Mouse (Mus musculus) heart, embryonic 15.5 days (tissue): Measurements from ENCODE around the gene Pde4d. TPM values are rescaled to one million over a fixed set of nuclear protein-coding genes. Genes with fewer than 3 reads are reported as not detected.

Source experiments
- ATAC-seq: fragments of 200-750 bp; cut with Nextera tagmentation; replicated peaks from 2 replicates; pipeline ENCODE4 v1.8.0; 2017; ENCODE audit warnings: low read depth, moderate TSS enrichment; ENCODE audit not compliant: insufficient number of reproducible peaks, insufficient read depth, low FRiP score
- H3K27ac ChIP-seq: fragments of 300-500 bp; sonication (generic); 2 replicates; pipeline ENCODE4 v1.5.1; 2015; ENCODE audit warnings: mild to moderate bottlenecking, inconsistent platforms
- H3K27me3 ChIP-seq: fragments of 300-500 bp; sonication (generic); 2 replicates; pipeline ENCODE4 v1.6.1; 2015; ENCODE audit warnings: inconsistent platforms
- H3K36me3 ChIP-seq: fragments of 300-500 bp; sonication (generic); 2 replicates; pipeline ENCODE4 v1.6.1; 2015; ENCODE audit warnings: mild to moderate bottlenecking, inconsistent platforms
- H3K4me1 ChIP-seq: fragments of 300-500 bp; sonication (generic); replicated peaks from 2 replicates; pipeline ENCODE4 v1.6.1; 2015; ENCODE audit warnings: inconsistent platforms
- H3K4me2 ChIP-seq: fragments of 300-500 bp; sonication (generic); 2 replicates; pipeline ENCODE4 v1.6.1; 2015; ENCODE audit warnings: inconsistent platforms, mild to moderate bottlenecking, moderate library complexity
- H3K4me3 ChIP-seq: fragments of 300-500 bp; sonication (generic); 2 replicates; pipeline ENCODE4 v1.5.1; 2015; ENCODE audit warnings: mild to moderate bottlenecking, inconsistent platforms
- H3K9ac ChIP-seq: fragments of 300-500 bp; sonication (generic); 2 replicates; pipeline ENCODE4 v1.6.1; 2015; ENCODE audit warnings: mild to moderate bottlenecking, inconsistent platforms
- H3K9me3 ChIP-seq: fragments of 300-500 bp; sonication (generic); replicated peaks from 2 replicates; pipeline ENCODE4 v1.6.1; 2016; ENCODE audit warnings: inconsistent platforms
- WGBS: fragments of 180-500 bp; shearing (Covaris S2); methylation state at CpG from one replicate; pipeline ENCODE4 v1.1.7; 2015; ENCODE audit warnings: mixed read lengths; 5-methylcytosine and 5-hydroxymethylcytosine counted together
- polyA plus RNA-seq: library from polyadenylated mRNA; unstranded; fragments of >200 nt; fragmentation: Nextera tagmentation; extraction: Ambion mirVana; gene quantifications from 2 replicates; pipeline ENCODE4 v1.2.1, GENCODE M21; 2015

Pde4d gene
- polyA plus RNA-seq = 23.8 and 25.7 TPM in 2 replicates

DNA sequence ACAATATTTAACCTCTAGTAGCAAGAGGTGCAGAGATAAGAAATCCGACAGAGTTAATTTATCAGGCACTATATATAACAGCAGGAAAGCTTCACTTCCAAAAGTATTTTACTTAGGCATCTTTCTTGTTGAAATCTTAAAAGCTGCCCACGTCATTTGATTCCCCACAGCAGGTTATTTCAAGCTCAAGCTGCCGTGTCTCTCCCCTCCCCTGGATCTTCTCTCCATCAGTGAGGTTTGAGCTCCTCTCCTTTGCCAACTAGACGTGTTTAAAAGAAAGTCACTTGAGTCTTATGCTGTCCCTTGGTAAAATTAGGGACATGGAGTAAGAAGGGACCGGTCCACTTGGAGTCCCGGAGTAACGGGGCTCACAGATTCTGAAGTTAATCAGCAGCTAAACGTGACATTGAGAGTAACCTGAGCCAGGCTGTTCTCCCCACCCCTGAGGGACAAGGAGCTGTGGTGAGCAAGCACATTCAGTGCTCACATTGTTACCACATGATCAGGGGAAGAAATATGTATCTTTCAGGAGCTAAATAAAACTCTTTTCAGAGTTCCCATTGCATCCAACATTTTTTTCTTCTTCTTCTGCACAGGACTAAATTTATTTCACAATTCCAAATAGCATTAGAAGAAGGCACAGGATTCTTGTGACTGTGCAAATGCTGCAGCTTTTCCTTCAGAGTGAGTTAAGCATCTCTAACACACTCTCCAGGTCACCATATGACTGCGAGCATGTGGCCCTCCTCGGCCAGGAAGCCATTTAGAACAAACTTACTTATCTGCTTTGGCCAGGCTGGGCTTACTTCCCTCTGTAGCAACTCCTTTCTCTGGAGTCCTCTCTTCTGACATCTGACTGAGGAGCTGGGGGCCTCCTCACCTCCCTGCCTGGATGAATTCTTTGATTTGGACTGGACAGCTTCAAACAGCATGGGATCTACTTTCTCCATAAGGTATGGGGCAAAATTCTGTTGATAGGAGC lies at the start of gene Pde4d:
Pde4d (plus strand) TSS at position 833 of the 982 bp plus-strand sequence.
- no peak within 1 kb of the TSS; the same call in 1 of the 2 replicates for H3K9ac ChIP-seq
- no peaks in the 10 kb centered on the region for H3K36me3 ChIP-seq
- peak within 1 kb of the TSS; percentile 46 for H3K4me2 ChIP-seq
- H3K4me1 ChIP-seq = peaks cover 26% of the 10 kb centered on the region
- H3K27me3 ChIP-seq = no peaks in the 10 kb centered on the region
- ATAC-seq = peak; percentile 58; the same call in 1 of the 2 replicates
- peak within 1 kb of the TSS; percentile 82 for H3K27ac ChIP-seq
- H3K9me3 ChIP-seq = no peaks in the 10 kb centered on the region
- peak within 1 kb of the TSS; percentile 8; the same call in 1 of the 2 replicates for H3K4me3 ChIP-seq
- 16% methylated on average over 10 of the region's 10 CpGs for WGBS

DNA sequence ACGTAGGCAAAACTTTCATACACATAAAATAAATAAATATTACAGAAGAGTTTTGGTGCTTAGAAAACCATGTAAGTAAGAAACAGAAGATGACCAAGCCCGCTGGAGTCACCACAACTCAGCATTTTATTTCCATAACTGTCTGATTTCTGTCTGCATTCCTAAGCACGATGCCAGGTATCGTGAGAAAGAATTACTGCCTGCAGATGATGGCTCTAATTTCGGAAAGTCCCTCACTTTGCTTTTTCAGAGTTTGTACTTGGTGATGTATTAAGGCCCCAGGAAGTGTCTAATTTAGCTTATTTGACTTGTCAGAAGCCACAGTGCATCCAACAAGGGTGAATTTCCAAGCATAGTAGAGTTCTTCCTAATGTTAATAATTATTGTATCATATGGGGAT lies 46.6 kb upstream of the Pde4d start:
- no peaks in the 10 kb centered on the region for H3K9me3 ChIP-seq
- 84% methylated on average over 5 of the region's 5 CpGs for WGBS
- no peaks in the 10 kb centered on the region for H3K36me3 ChIP-seq
- no peak overlapping the region for H3K27ac ChIP-seq
- ATAC-seq = no peak
- H3K4me1 ChIP-seq = no peaks in the 10 kb centered on the region
- H3K4me2 ChIP-seq = no peak overlapping the region
- H3K4me3 ChIP-seq = no peak overlapping the region
- H3K9ac ChIP-seq = no peak overlapping the region
- no peaks in the 10 kb centered on the region for H3K27me3 ChIP-seq

GRCm38 (mm10) chr13:108404372-108404771 lies 45.4 kb upstream of the Pde4d start:
- WGBS = 88% methylated on average over 4 of the region's 4 CpGs
- H3K4me3 ChIP-seq = no peak overlapping the region

GRCm38 (mm10) chr13:108415464-108415863 lies 34.3 kb upstream of the Pde4d start:
- no peak for ATAC-seq
- H3K27ac ChIP-seq = no peak overlapping the region
- H3K27me3 ChIP-seq = no peaks in the 10 kb centered on the region
- H3K9ac ChIP-seq = no peak overlapping the region
- 73% methylated on average over 2 of the region's 2 CpGs for WGBS
- H3K4me3 ChIP-seq = no peak overlapping the region
- no peaks in the 10 kb centered on the region for H3K9me3 ChIP-seq
- H3K4me2 ChIP-seq = no peak overlapping the region
- H3K4me1 ChIP-seq = no peaks in the 10 kb centered on the region
- no peaks in the 10 kb centered on the region for H3K36me3 ChIP-seq

More at GRCm38 (mm10) chr13:108404372-108404771, 45.4 kb upstream of the Pde4d start:
- no peaks in the 10 kb centered on the region for H3K9me3 ChIP-seq
- no peaks in the 10 kb centered on the region for H3K27me3 ChIP-seq
- H3K4me2 ChIP-seq = no peak overlapping the region
- ATAC-seq = no peak
- no peaks in the 10 kb centered on the region for H3K36me3 ChIP-seq
- no peak overlapping the region for H3K9ac ChIP-seq
- no peak overlapping the region for H3K27ac ChIP-seq
- H3K4me1 ChIP-seq = no peaks in the 10 kb centered on the region

DNA sequence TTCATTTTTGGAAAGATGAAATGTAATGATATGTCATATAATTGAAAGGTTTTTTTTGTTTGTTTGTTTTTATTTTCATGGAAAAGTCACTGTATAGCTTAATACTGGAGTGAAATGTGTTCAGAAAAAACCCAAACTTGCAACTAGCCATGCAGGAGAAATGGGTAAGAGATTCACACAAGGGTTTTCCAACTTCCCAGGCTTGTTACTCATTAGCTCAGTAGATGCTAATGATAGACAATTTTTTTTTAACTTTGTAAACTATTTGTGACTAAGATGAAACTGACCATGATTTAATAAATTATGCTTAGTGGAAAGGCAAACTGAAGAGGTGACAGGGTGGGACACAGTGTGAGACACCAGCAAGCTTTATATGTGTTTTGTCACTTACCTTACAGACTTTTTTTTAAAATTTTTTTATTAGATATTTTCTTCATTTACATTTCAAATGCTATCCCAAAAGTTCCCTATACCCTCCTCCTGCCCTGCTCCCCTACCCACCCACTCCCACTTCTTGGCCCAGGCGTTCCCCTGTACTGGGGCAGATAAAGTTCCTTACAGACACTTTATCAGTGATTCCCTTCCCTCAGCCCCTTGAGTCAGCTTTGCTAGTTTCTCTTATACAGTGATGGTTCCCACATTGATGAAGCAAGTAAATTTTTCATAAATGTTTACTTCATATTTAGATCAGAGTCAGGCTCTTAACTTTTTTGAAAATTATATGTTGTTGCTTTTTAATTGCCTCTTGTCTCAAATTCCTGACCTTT lies 30.8 kb upstream of the Pde4d start:
- no peak overlapping the region for H3K9ac ChIP-seq
- no peaks in the 10 kb centered on the region for H3K36me3 ChIP-seq

DNA sequence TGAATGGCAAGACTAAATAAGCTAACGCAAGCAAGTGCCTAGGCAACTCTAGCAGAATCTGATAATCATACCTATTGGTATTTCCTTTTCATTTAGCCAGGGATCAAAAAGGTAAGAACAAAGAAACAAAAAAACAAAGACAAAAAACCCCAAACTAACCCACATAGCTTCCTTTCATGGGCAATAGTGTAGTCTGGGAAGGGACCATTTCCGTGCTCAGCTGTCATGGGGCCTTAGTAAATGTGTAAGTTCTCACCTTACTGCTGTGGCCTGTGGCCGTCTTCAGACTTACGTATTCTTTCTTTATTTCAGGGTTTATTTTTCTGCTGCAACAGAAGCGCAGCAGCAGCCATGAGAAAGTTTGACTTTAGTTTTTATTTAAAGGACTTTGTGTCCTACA lies 23.4 kb upstream of the Pde4d start:
- no peak for ATAC-seq
- Histone ChIP-seq H3K9ac (no peak overlapping the region), H3K4me2 (no peak overlapping the region), H3K27me3 (no peaks in the 10 kb centered on the region), H3K4me1 (no peaks in the 10 kb centered on the region), H3K27ac (no peak overlapping the region), H3K4me3 (no peak overlapping the region), H3K9me3 (no peaks in the 10 kb centered on the region), H3K36me3 (no peaks in the 10 kb centered on the region)
- 76% methylated on average over 5 of the region's 5 CpGs for WGBS

More for the DNA sequence above, 30.8 kb upstream of the Pde4d start:
- no peaks in the 10 kb centered on the region for H3K9me3 ChIP-seq
- 47% methylated on average over 1 of the region's 1 CpGs for WGBS
- no peaks in the 10 kb centered on the region for H3K4me1 ChIP-seq
- no peak overlapping the region for H3K27ac ChIP-seq
- ATAC-seq = no peak
- H3K4me3 ChIP-seq = no peak overlapping the region
- no peak overlapping the region for H3K4me2 ChIP-seq
- no peaks in the 10 kb centered on the region for H3K27me3 ChIP-seq

DNA sequence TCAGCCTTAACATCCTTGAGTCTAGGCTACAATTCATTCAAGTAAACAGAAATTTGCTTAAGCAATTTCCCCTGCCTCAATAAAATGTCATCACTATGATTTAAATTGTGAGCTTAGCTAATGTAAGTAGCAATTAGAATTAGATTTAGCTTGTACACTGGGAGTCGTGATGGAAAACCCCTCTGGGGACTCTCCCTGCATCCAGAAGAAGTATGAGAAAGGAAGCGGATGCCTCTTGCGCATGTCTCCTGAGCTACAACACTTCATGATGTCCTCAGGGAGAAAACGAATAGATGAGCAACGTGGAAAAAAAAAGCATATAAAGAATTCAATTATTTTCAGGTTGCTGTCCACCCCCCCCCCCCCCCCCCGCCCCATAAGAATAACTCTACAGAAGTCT lies 20.9 kb upstream of the Pde4d start:
- Histone ChIP-seq H3K4me1 (no peaks in the 10 kb centered on the region), H3K4me2 (no peak overlapping the region), H3K9ac (no peak overlapping the region), H3K36me3 (no peaks in the 10 kb centered on the region), H3K27ac (no peak overlapping the region), H3K9me3 (no peaks in the 10 kb centered on the region), H3K27me3 (no peaks in the 10 kb centered on the region), H3K4me3 (no peak overlapping the region)
- 85% methylated on average over 6 of the region's 6 CpGs for WGBS
- ATAC-seq = no peak

DNA sequence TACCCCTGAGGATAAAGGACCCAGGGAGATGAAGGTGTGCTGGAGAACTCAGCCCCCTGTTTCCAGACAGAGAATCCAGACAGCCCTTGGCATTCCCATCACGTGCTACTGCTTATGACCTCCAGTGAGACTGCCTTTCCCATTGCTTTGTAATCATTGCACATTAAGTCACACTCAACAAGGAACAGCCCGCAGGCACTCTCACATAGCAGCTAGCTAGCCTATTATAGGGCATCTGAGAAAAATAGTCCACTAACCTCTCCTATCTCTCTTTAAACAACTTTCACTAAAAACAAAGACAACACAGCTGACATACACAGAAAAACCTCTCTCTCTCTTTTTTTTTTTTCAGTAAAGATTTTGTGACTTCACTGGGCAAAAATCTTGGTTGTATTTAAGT lies 20.1 kb upstream of the Pde4d start:
- H3K27ac ChIP-seq = no peak overlapping the region
- no peaks in the 10 kb centered on the region for H3K9me3 ChIP-seq
- ATAC-seq = no peak
- 56% methylated on average over 2 of the region's 2 CpGs for WGBS
- no peak overlapping the region for H3K4me3 ChIP-seq
- H3K4me1 ChIP-seq = no peaks in the 10 kb centered on the region
- H3K36me3 ChIP-seq = no peaks in the 10 kb centered on the region
- H3K4me2 ChIP-seq = no peak overlapping the region
- no peaks in the 10 kb centered on the region for H3K27me3 ChIP-seq
- no peak overlapping the region for H3K9ac ChIP-seq

DNA sequence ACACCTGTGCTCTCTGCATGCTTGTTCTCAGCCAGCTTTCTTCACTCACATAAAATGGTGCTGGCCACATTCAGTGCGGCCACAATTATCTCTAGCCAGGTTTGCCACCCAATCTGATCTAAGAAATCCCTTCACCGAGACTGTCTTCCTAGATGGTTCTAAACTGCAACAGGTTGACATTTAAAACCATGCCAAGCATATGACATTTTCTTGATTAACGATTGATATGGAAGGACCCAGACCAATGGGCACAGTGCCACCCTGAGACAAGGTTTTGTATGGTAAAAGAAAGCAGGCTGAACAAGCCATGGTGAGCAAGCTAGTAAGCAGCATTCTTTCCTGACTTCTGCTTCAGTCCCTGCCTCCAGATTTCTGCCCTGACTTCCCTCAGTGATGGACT lies 18.0 kb upstream of the Pde4d start:
- H3K27ac ChIP-seq = no peak overlapping the region
- no peak overlapping the region for H3K4me2 ChIP-seq
- 0 out of 2 replicates have a peak, but pooled peaks cover 2% of the 10 kb centered on the region for H3K4me1 ChIP-seq
- no peak for ATAC-seq
- no peaks in the 10 kb centered on the region for H3K27me3 ChIP-seq
- no peak overlapping the region for H3K9ac ChIP-seq
- 85% methylated on average over 3 of the region's 3 CpGs for WGBS
- no peaks in the 10 kb centered on the region for H3K36me3 ChIP-seq
- no peak overlapping the region for H3K4me3 ChIP-seq
- no peaks in the 10 kb centered on the region for H3K9me3 ChIP-seq

GRCm38 (mm10) chr13:108435687-108436086 lies 14.1 kb upstream of the Pde4d start:
- H3K27me3 ChIP-seq = no peaks in the 10 kb centered on the region
- no peak overlapping the region for H3K27ac ChIP-seq
- no peak overlapping the region for H3K4me3 ChIP-seq
- no peak overlapping the region for H3K9ac ChIP-seq
- peaks cover 11% of the 10 kb centered on the region for H3K4me1 ChIP-seq
- no peak overlapping the region for H3K4me2 ChIP-seq
- ATAC-seq = no peak
- no peaks in the 10 kb centered on the region for H3K9me3 ChIP-seq
- no peaks in the 10 kb centered on the region for H3K36me3 ChIP-seq

DNA sequence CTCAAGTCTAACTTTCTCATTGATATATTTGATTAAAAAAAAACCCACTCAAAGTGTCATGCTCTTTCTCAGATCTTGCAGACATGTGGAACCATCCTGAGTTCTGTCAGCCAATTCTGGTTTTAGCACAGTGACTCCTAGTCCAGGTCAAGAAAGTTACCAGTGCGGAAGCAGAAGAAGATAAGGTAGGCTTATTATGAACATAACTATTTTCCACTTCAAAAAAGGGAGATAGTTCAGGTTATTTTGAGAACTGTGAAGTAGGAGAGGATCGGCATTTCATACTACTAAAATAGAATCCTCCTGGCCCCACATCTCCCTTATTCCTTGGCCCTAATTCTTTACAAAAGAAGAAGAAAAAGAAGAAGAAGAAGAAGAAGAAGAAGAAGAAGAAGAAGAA lies 12.3 kb upstream of the Pde4d start:
- no peak overlapping the region for H3K4me2 ChIP-seq

More for the DNA sequence above, 12.3 kb upstream of the Pde4d start:
- Histone ChIP-seq H3K27ac (peak overlapping the region; percentile 53; the same call in 1 of the 2 replicates), H3K4me1 (peaks cover 11% of the 10 kb centered on the region), H3K4me3 (no peak overlapping the region), H3K36me3 (no peaks in the 10 kb centered on the region), H3K9me3 (no peaks in the 10 kb centered on the region), H3K9ac (no peak overlapping the region), H3K27me3 (no peaks in the 10 kb centered on the region)
- ATAC-seq = no peak
- 40% methylated on average over 2 of the region's 2 CpGs for WGBS
